ENCODE assay signal across 8 mouse cellular contexts in genomic region chr4:133671184-133671880, GRCm38 (mm10). TPM values are rescaled to one million over a fixed set of nuclear protein-coding genes. Genes with fewer than 3 reads are reported as not detected.
A peak's percentile ranks its signal among the peaks of the same experiment; 100 is the strongest.
DNase-seq lines count a peak whose midpoint lies in the region; ATAC-seq and TF ChIP-seq lines count a peak whose summit lies in the region.

No protein-coding gene starts in this region.

- H3K9me3 ChIP-seq in hindbrain, embryonic 16.5 days (ENCODE audit: control insufficient read depth, low read length): no peaks in the 10 kb centered on the region

- peak overlapping the region; percentile 70 for H3K4me2 ChIP-seq in hindbrain, embryonic 16.5 days (ENCODE audit: low read length)

- H3K4me1 ChIP-seq in hindbrain, embryonic 16.5 days (ENCODE audit: control insufficient read depth, insufficient read depth, low read depth, low read length): peaks cover 35% of the 10 kb centered on the region

- peak overlapping the region; percentile 88 for H3K9ac ChIP-seq in hindbrain, embryonic 16.5 days (ENCODE audit: low read depth, low read length)

- H3K79me2 ChIP-seq in macrophage (ENCODE audit: inconsistent target): peaks cover 11% of the 10 kb centered on the region; the same call in 1 of the 2 replicates

- H3K4me3 ChIP-seq in hindbrain, embryonic 16.5 days (ENCODE audit: low read length): peak overlapping the region; percentile 74
- peak overlapping the region; percentile 79 for H3K4me3 ChIP-seq in left cerebral cortex, adult 2 months
- peak overlapping the region; percentile 75 for H3K4me3 ChIP-seq in macrophage (ENCODE audit: inconsistent target)

- H3K27me3 ChIP-seq in hindbrain, embryonic 16.5 days (replicated peaks; ENCODE audit: control insufficient read depth, insufficient read depth, low read length): no peaks in the 10 kb centered on the region

- peak overlapping the region; percentile 98 for H3K27ac ChIP-seq in hindbrain, embryonic 16.5 days (ENCODE audit: low read depth, low read length)
- H3K27ac ChIP-seq in left cerebral cortex, adult 2 months: peak overlapping the region; percentile 100
- peak overlapping the region; percentile 99 for H3K27ac ChIP-seq in macrophage

- intact Hi-C loops in left cerebral cortex, adult 2 months (cut with DNase I): loop anchor here (1.0 to 10.0 kb wide), 5 partner anchors 86 to 293 kb away; partner anchors contain the start of gene Hmgn2

- ATAC-seq in hindbrain, embryonic 16.5 days: no peak

- TF ChIP-seq CTCF in left cerebral cortex, adult 2 months (IDR thresholded peaks at IDR 0.05): peak; percentile 95

- H3K36me3 ChIP-seq in hindbrain, embryonic 16.5 days (ENCODE audit: control insufficient read depth, insufficient read depth, low read length): no peaks in the 10 kb centered on the region
- peaks cover 12% of the 10 kb centered on the region for H3K36me3 ChIP-seq in macrophage (ENCODE audit: inconsistent target)

- DNase-seq in MN1 (ENCODE audit: low spot score): peak; percentile 87
- DNase-seq in cerebellum, postnatal 25 days: peak; percentile 88 to 91
- peak; percentile 79 to 86 for DNase-seq in frontal cortex, postnatal 36 days (ENCODE audit: low spot score in 2 of 2)
- DNase-seq in left cerebral cortex, adult 2 months (ENCODE audit: extremely low spot score in 1 of 2, low spot score in 2 of 2): peak; percentile 81 to 84
- peak; percentile 88 to 90 for DNase-seq in right cerebral cortex, adult 2 months (ENCODE audit: low spot score in 2 of 2)
- DNase-seq in urinary bladder, postnatal 10 days (ENCODE audit: low spot score): peak; percentile 50

- WGBS in hindbrain, embryonic 16.5 days: 3% methylated on average over 13 of the region's 13 CpGs
- WGBS in macrophage (ENCODE audit: missing documents): 3% methylated on average over 12 of the region's 13 CpGs

RNA-seq across cellular contexts. Expression of gene Pigv, which starts 1.1 kb away (rescaled TPM):
- 14.1 and 15.9 TPM in 2 replicates for polyA plus RNA-seq in hindbrain, embryonic 16.5 days (2015; fragmentation: Nextera tagmentation; extraction: Ambion mirVana)
- 1 to 10 TPM; 7.9 to 8.1 TPM for total RNA-seq in left cerebral cortex, adult 2 months (2021)
- 10 to 100 TPM; 11.7 to 99.4 (median 23.3) TPM for total RNA-seq in macrophage (2018; cell fraction: chromatin; rRNA removed)
- 10 to 100 TPM in 21 of 26 experiments, 1 to 10 TPM in 5; 7.2 to 20.6 (median 13.0) TPM for total RNA-seq in macrophage (2018; cell fraction: cytosol; rRNA removed)
- 10 to 100 TPM; 16.8 to 80.0 (median 28.9) TPM for total RNA-seq in macrophage (2018; cell fraction: nucleus; rRNA removed)
- polyA plus RNA-seq in macrophage (2018): 3.4 to 11.0 TPM (median 7.7 TPM) in 3 replicates

RNA-seq across cellular contexts. Expression of gene Zdhhc18, which starts 21.4 kb away (rescaled TPM):
- polyA plus RNA-seq in hindbrain, embryonic 16.5 days (2015; fragmentation: Nextera tagmentation; extraction: Ambion mirVana): 3.6 and 3.7 TPM in 2 replicates
- 10 to 100 TPM; 33.2 to 36.8 TPM for total RNA-seq in left cerebral cortex, adult 2 months (2021)
- 100 to 1,000 TPM in 6 of 26 experiments, 10 to 100 TPM in 20; 33.1 to 176 (median 55.0) TPM for total RNA-seq in macrophage (2018; cell fraction: chromatin; rRNA removed)
- total RNA-seq in macrophage (2018; cell fraction: cytosol; rRNA removed): 10 to 100 TPM; 12.1 to 36.4 (median 19.1) TPM
- total RNA-seq in macrophage (2018; cell fraction: nucleus; rRNA removed): 100 to 1,000 TPM in 3 of 26 experiments, 10 to 100 TPM in 23; 29.4 to 155 (median 46.0) TPM
- polyA plus RNA-seq in macrophage (2018): 15.6 to 22.3 TPM (median 19.4 TPM) in 3 replicates
